Mouse (Mus musculus) kidney, embryonic 16.5 days (tissue): ENCODE results near the gene Cdh16. TPM values are rescaled to one million over a fixed set of nuclear protein-coding genes. Genes with fewer than 3 reads are reported as not detected.
"Not testable (repeated sequence)": the region's sequence is repeated elsewhere in the genome, so short reads cannot be mapped to it uniquely, and the experiment has no call there.

Source experiments
- ATAC-seq: fragments of 200-750 bp; cut with Nextera tagmentation; 2 replicates; pipeline ENCODE4 v1.8.0; 2017; ENCODE audit warnings: moderate TSS enrichment; ENCODE audit not compliant: low FRiP score, low TSS enrichment
- H3K27ac ChIP-seq: fragments of 300-500 bp; sonication (generic); 2 replicates; pipeline ENCODE4 v1.5.1; 2014; ENCODE audit warnings: low read length
- H3K27me3 ChIP-seq: fragments of 300-500 bp; sonication (generic); 2 replicates; pipeline ENCODE4 v1.6.1; 2014; ENCODE audit warnings: low read length, control low read depth, mixed read lengths; ENCODE audit not compliant: insufficient read depth
- H3K36me3 ChIP-seq: fragments of 300-500 bp; sonication (generic); 2 replicates; pipeline ENCODE4 v1.6.1; 2014; ENCODE audit warnings: low read length, control low read depth, mixed read lengths; ENCODE audit not compliant: insufficient read depth
- H3K4me1 ChIP-seq: fragments of 300-500 bp; sonication (generic); 2 replicates; pipeline ENCODE4 v1.6.1; 2014; ENCODE audit warnings: low read length, control low read depth, mixed read lengths; ENCODE audit not compliant: insufficient read depth
- H3K4me2 ChIP-seq: fragments of 300-500 bp; sonication (generic); replicated peaks from 2 replicates; pipeline ENCODE4 v1.6.1; 2014; ENCODE audit warnings: low read depth, low read length
- H3K4me3 ChIP-seq: fragments of 300-500 bp; sonication (generic); 2 replicates; pipeline ENCODE4 v1.5.1; 2014; ENCODE audit warnings: mild to moderate bottlenecking, low read length
- H3K9ac ChIP-seq: fragments of 300-500 bp; sonication (generic); replicated peaks from 2 replicates; pipeline ENCODE4 v1.6.1; 2014; ENCODE audit warnings: low read length
- H3K9me3 ChIP-seq: fragments of 300-500 bp; sonication (generic); 2 replicates; pipeline ENCODE4 v1.6.1; 2016; ENCODE audit warnings: low read length, control low read depth
- WGBS: fragments of 180-500 bp; shearing (Covaris S2); extraction: QIAGEN DNeasy Blood & Tissue Kit; methylation state at CpG from one replicate; pipeline ENCODE4 v1.1.7; 2014; 5-methylcytosine and 5-hydroxymethylcytosine counted together
- polyA plus RNA-seq: library from polyadenylated mRNA; unstranded; fragments of >200 nt; fragmentation: Nextera tagmentation; extraction: Ambion mirVana; gene quantifications from 2 replicates; pipeline ENCODE4 v1.2.1, GENCODE M21; 2015

The Cdh16 gene
- 385 and 427 TPM in 2 replicates for polyA plus RNA-seq

- Histone ChIP-seq H3K27ac (peak within 1 kb of the TSS; percentile 94), H3K27me3 (no peaks in the 10 kb centered on the region), H3K9ac (peak within 1 kb of the TSS; percentile 43), H3K4me1 (no peaks in the 10 kb centered on the region), H3K4me3 (peak within 1 kb of the TSS; percentile 35), H3K36me3 (no peaks in the 10 kb centered on the region; the same call in 1 of the 2 replicates), H3K9me3 (no peaks in the 10 kb centered on the region), H3K4me2 (peak within 1 kb of the TSS; percentile 43)
- WGBS, result 46% methylated on average over 6 of the region's 6 CpGs
- ATAC-seq, result peak; percentile 97
These were observed at the start of gene Cdh16 for GRCm38 (mm10) chr8:104624161-104624560. Gene Cdh16 (minus strand): TSS chr8:104624396.

DNA sequence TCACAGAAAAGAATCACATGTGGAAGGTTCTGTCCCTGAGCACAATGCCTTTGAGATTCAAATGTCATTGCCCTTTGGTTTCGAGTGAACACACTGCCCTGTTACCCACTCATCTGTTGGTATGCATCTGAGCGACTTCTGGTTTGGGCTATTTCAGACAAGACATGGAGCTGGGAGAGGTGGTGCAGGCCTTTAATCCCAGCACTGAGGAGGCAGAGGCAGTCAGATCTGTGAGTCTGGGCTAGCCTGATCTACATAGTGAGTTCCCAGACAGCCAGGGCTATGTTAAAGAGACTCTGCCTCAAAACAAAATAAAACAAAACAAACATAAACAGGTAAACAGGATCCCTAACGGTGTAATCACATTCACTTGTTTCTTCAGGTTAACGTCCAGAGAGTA, 31.4 kb upstream of the Cdh16 start:
- H3K4me2 ChIP-seq, result no peak overlapping the region
- H3K4me3 ChIP-seq, result no peak overlapping the region
- H3K9ac ChIP-seq, result no peak overlapping the region
- H3K27ac ChIP-seq, result no peak overlapping the region
- H3K27me3 ChIP-seq, result 0 out of 2 replicates have a peak, but pooled peaks cover 2% of the 10 kb centered on the region
- H3K36me3 ChIP-seq, result no peaks in the 10 kb centered on the region
- no peaks in the 10 kb centered on the region for H3K4me1 ChIP-seq
- no peaks in the 10 kb centered on the region for H3K9me3 ChIP-seq
- WGBS, result 81% methylated on average over 4 of the region's 4 CpGs
- ATAC-seq, result no peak

DNA sequence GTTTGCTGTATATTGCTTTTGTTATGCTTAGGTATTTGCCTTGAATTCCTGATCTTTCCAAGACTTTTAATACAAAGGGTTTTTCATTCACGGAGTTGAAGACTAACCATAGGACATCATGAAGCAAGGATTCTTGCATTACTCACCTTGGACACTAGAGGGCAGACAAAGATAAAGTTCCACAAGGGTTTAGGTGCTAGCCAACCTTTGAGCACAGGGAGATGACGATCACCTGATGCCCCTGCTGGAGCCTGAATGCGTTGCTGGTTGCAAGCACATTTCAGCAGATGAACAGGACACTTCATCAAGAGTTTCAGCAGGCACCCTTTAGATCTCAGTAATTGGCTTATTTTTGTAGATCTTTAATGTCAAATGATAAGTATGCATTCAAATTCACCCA, 30.8 kb upstream of the Cdh16 start:
- Histone ChIP-seq H3K4me1 (no peaks in the 10 kb centered on the region), H3K4me3 (no peak overlapping the region), H3K36me3 (no peaks in the 10 kb centered on the region), H3K27ac (no peak overlapping the region), H3K27me3 (0 out of 2 replicates have a peak, but pooled peaks cover 2% of the 10 kb centered on the region), H3K4me2 (no peak overlapping the region), H3K9ac (no peak overlapping the region), H3K9me3 (no peaks in the 10 kb centered on the region)
- under 1% methylated on average over 3 of the region's 3 CpGs for WGBS
- peak; percentile 81 for ATAC-seq

DNA sequence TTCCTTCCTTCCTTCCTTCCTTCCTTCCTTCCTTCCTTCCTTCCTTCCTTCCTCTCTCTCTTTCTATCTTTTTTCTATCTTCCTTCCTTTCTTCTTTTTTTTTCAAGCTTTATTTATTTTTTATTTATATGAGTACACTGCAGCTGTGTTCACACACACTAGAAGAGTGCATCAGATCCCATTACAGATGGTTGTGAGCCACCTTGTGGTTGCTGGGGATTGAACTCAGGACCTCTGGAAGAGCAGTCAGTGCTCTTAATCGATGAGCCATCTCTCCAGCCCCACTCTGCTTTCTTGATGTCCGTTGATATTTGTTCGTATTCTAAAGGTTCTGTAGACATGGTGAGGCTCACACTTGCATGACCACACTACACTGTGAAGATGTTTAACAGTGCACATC, 20.0 kb upstream of the Cdh16 start:
- H3K4me1 ChIP-seq, result peaks cover 16% of the 10 kb centered on the region
- not testable (repeated sequence) for H3K9ac ChIP-seq, H3K27me3 ChIP-seq, H3K4me2 ChIP-seq, H3K36me3 ChIP-seq, H3K9me3 ChIP-seq, H3K27ac ChIP-seq, ATAC-seq, H3K4me3 ChIP-seq
- WGBS, result 64% methylated on average over 3 of the region's 3 CpGs

GRCm38 (mm10) chr8:104642324-104642654, 18.1 kb upstream of the Cdh16 start:
- Histone ChIP-seq H3K4me1 (peaks cover 16% of the 10 kb centered on the region), H3K27me3 (no peaks in the 10 kb centered on the region), H3K36me3 (peaks cover 19% of the 10 kb centered on the region), H3K4me2 (peak overlapping the region; percentile 94), H3K9ac (peak overlapping the region; percentile 88), H3K9me3 (no peaks in the 10 kb centered on the region), H3K4me3 (peak overlapping the region; percentile 93), H3K27ac (no peak overlapping the region)
- peak; percentile 27 for ATAC-seq
- WGBS, result 67% methylated on average over 6 of the region's 6 CpGs

GRCm38 (mm10) chr8:104641426-104642323, 17.5 kb upstream of the Cdh16 start, which contains the start of gene Ciao2b:
Gene Ciao2b (minus strand): TSS chr8:104641965.
- peak; percentile 96 for ATAC-seq
- Histone ChIP-seq H3K4me2 (peak within 1 kb of the TSS; percentile 94), H3K36me3 (peaks cover 20% of the 10 kb centered on the region), H3K9me3 (no peaks in the 10 kb centered on the region), H3K9ac (peak within 1 kb of the TSS; percentile 88), H3K27ac (peak within 1 kb of the TSS; percentile 84), H3K27me3 (no peaks in the 10 kb centered on the region), H3K4me3 (peak within 1 kb of the TSS; percentile 93), H3K4me1 (peaks cover 16% of the 10 kb centered on the region)
- WGBS, result under 1% methylated on average over 65 of the region's 66 CpGs

GRCm38 (mm10) chr8:104640831-104641370, 16.7 kb upstream of the Cdh16 start:
- Histone ChIP-seq H3K27ac (no peak overlapping the region; the same call in 1 of the 2 replicates), H3K27me3 (no peaks in the 10 kb centered on the region), H3K4me1 (peaks cover 16% of the 10 kb centered on the region), H3K4me2 (peak overlapping the region; percentile 94), H3K4me3 (peak overlapping the region; percentile 93), H3K9ac (peak overlapping the region; percentile 88), H3K36me3 (peaks cover 22% of the 10 kb centered on the region), H3K9me3 (no peaks in the 10 kb centered on the region)
- 3% methylated on average over 25 of the region's 25 CpGs for WGBS
- ATAC-seq, result no peak

GRCm38 (mm10) chr8:104640241-104640640, 16.0 kb upstream of the Cdh16 start:
- Histone ChIP-seq H3K4me2 (peak overlapping the region; percentile 94), H3K27me3 (no peaks in the 10 kb centered on the region), H3K4me3 (peak overlapping the region; percentile 93), H3K9ac (peak overlapping the region; percentile 88), H3K9me3 (no peaks in the 10 kb centered on the region), H3K4me1 (peaks cover 16% of the 10 kb centered on the region), H3K27ac (no peak overlapping the region), H3K36me3 (peaks cover 23% of the 10 kb centered on the region)
- WGBS, result 85% methylated on average over 7 of the region's 7 CpGs
- ATAC-seq, result no peak; the same call in 1 of the 2 replicates

DNA sequence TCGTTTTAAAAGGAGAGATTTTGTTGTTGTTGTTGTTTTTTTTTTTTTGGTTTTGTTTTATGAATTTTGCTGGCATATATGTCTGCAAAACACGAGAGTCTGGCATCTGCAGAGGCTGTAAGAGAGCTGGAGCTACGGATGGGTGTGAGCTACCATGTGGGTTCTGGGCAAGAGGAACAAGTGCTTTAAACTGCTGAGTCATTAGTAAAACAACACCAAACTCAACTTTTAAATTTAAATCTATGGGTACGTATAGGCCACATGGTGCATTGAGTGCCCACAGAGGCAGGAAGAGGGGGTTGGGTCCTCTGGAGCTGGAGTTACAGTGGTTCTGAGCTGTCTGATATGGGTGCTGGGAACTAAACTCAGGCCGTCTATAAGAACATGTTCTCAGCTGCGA, 13.8 kb upstream of the Cdh16 start:
- Histone ChIP-seq H3K27me3 (no peaks in the 10 kb centered on the region), H3K9ac (no peak overlapping the region), H3K27ac (no peak overlapping the region), H3K4me2 (no peak overlapping the region), H3K36me3 (peaks cover 23% of the 10 kb centered on the region), H3K9me3 (no peaks in the 10 kb centered on the region), H3K4me3 (no peak overlapping the region), H3K4me1 (peaks cover 16% of the 10 kb centered on the region)
- ATAC-seq, result no peak
- WGBS, result 89% methylated on average over 6 of the region's 6 CpGs
